Mouse (Mus musculus) heart, adult 2 months (tissue): ENCODE measurements around the gene Gpr173.

Experiments used
- CTCF ChIP-seq: fragments of 200-600 bp; IDR thresholded peaks from 2 replicates; pipeline ENCODE4 v1.8.1; 2022; ENCODE audit warnings: antibody characterized with exemption, mild to moderate bottlenecking, moderate library complexity
- POLR2A ChIP-seq: fragments of 200-500 bp; IDR thresholded peaks from 2 replicates; pipeline ENCODE4 v1.6.1; 2011; ENCODE audit warnings: mild to moderate bottlenecking, low read depth, low read length, control low read depth; ENCODE audit not compliant: insufficient read depth

GRCm38 (mm10) chrX:152403251-152403650 is 34.7 kb upstream of the Gpr173 start:
- TF ChIP-seq CTCF (no peak), POLR2A (no peak)
